Mouse (Mus musculus) limb, embryonic 13.5 days (tissue): Measurements from ENCODE around the gene Tnp2. TPM values are rescaled to one million over a fixed set of nuclear protein-coding genes. Genes with fewer than 3 reads are reported as not detected.

ENCODE experiments used
- ATAC-seq: fragments of 200-750 bp; cut with Nextera tagmentation; 2 replicates; pipeline ENCODE4 v1.8.0; 2017; ENCODE audit warnings: low read depth, moderate number of reproducible peaks, moderate TSS enrichment; ENCODE audit not compliant: low FRiP score
- H3K27ac ChIP-seq: fragments of 300-500 bp; sonication (generic); 2 replicates; pipeline ENCODE4 v1.5.1; 2015; ENCODE audit warnings: inconsistent platforms, mild to moderate bottlenecking, moderate library complexity
- H3K27me3 ChIP-seq: fragments of 300-500 bp; sonication (generic); 2 replicates; pipeline ENCODE4 v1.6.1; 2015; ENCODE audit warnings: mild to moderate bottlenecking, inconsistent platforms
- H3K36me3 ChIP-seq: fragments of 300-500 bp; sonication (generic); 2 replicates; pipeline ENCODE4 v1.6.1; 2015; ENCODE audit warnings: inconsistent platforms, mild to moderate bottlenecking, moderate library complexity
- H3K4me1 ChIP-seq: fragments of 300-500 bp; sonication (generic); 2 replicates; pipeline ENCODE4 v1.6.1; 2015; ENCODE audit warnings: inconsistent platforms
- H3K4me2 ChIP-seq: fragments of 300-500 bp; sonication (generic); replicated peaks from 2 replicates; pipeline ENCODE4 v1.6.1; 2015; ENCODE audit warnings: inconsistent platforms, mild to moderate bottlenecking, moderate library complexity
- H3K4me3 ChIP-seq: fragments of 300-500 bp; sonication (generic); 2 replicates; pipeline ENCODE4 v1.5.1; 2015; ENCODE audit warnings: moderate library complexity, mild to moderate bottlenecking, inconsistent platforms
- H3K9ac ChIP-seq: fragments of 300-500 bp; sonication (generic); 2 replicates; pipeline ENCODE4 v1.6.1; 2015; ENCODE audit warnings: mild to moderate bottlenecking, inconsistent platforms
- H3K9me3 ChIP-seq: fragments of 300-500 bp; sonication (generic); 2 replicates; pipeline ENCODE4 v1.6.1; 2016; ENCODE audit warnings: inconsistent platforms
- WGBS: fragments of 180-500 bp; shearing (Covaris S2); methylation state at CpG from one replicate; pipeline ENCODE4 v1.1.7; 2015; 5-methylcytosine and 5-hydroxymethylcytosine counted together
- polyA plus RNA-seq: library from polyadenylated mRNA; unstranded; fragments of >200 nt; fragmentation: Nextera tagmentation; extraction: Ambion mirVana; gene quantifications from 2 replicates; pipeline ENCODE4 v1.2.1, GENCODE M21; 2015

The Tnp2 gene
- polyA plus RNA-seq, 1 experiment from 2014 or later, result not detected

DNA sequence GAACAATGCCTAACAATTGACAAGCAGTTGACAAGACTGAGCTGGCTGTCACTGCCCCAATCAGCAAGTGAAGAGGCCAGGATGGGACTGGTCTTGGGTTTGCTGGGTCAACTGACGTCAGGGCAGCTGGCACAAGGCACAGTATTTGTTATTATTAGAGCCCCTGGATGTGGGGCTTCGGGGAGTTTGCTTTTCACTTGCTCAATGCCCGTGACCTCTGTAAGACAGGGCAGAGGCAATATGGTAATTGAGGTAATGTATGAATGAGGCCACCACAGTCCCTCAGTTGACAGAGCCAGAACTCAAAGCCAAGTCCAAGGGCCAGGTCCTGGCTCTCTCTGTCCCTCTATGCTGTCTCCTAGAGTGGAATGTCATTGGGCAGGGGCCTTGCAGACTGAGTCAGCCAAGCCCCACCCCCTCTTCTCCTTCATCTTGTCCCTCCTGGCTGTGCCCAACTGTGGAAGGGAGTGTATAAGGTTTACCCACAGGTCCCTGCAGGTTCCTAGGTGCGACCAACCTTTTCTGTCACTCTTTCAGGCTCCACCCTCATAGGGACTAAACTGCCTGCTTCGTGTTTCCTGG lies 10.8 kb downstream of the Tnp2 start:
- Histone ChIP-seq H3K27me3 (no peaks in the 10 kb centered on the region), H3K9me3 (no peaks in the 10 kb centered on the region), H3K9ac (no peak overlapping the region), H3K36me3 (0 out of 2 replicates have a peak, but pooled peaks cover 2% of the 10 kb centered on the region), H3K4me2 (no peak overlapping the region), H3K4me1 (peaks cover 32% of the 10 kb centered on the region), H3K4me3 (no peak overlapping the region), H3K27ac (no peak overlapping the region)
- no peak for ATAC-seq
- WGBS, result 76% methylated on average over 5 of the region's 5 CpGs

DNA sequence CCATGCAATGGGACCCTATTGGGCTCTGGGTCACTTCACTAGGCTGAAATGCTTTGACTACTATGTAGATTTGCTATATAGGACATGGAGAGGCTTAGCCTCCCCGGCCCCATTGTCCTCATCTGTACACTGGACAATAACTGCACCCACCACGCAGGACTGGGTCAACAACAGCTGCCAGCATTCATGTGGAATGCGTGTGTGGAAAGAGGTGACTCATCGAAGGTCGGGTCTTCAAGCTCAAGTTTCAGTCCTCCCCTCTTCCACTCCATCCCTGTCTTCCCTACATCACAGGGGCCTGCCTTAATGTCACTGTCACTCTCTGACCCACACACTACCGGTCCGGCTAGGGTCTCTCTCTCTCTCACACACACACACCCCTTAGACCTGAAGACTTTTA lies 12.1 kb downstream of the Tnp2 start:
- Histone ChIP-seq H3K9ac (no peak overlapping the region), H3K9me3 (no peaks in the 10 kb centered on the region), H3K4me3 (no peak overlapping the region), H3K4me2 (no peak overlapping the region), H3K36me3 (no peaks in the 10 kb centered on the region), H3K27me3 (no peaks in the 10 kb centered on the region), H3K27ac (no peak overlapping the region), H3K4me1 (peaks cover 20% of the 10 kb centered on the region)
- 54% methylated on average over 7 of the region's 7 CpGs for WGBS
- no peak for ATAC-seq

DNA sequence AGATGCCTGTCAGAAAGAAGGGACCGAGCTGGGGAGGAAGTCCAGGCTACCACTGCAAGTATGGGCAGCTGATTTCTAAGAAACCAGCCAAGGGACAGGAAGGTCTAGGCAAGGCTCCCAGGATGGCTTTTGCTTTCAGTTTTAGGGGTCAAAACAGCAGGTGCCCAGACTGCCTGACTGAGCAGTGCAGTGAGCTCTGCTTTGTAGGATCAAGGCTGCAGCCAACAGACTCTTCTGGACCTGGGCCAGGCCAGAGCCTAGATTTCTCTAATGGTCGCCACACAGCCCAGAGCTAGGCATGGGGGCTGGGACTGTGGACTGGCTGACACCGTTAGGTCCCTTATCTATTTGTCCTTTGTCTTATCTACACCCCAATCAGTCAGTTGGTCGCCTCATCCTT lies 13.7 kb downstream of the Tnp2 start:
- H3K4me1 ChIP-seq, result peaks cover 19% of the 10 kb centered on the region
- H3K27ac ChIP-seq, result no peak overlapping the region
- H3K9me3 ChIP-seq, result no peaks in the 10 kb centered on the region
- H3K36me3 ChIP-seq, result no peaks in the 10 kb centered on the region
- ATAC-seq, result no peak
- no peak overlapping the region for H3K4me2 ChIP-seq
- 67% methylated on average over 4 of the region's 4 CpGs for WGBS
- no peak overlapping the region for H3K4me3 ChIP-seq
- no peak overlapping the region for H3K9ac ChIP-seq
- no peaks in the 10 kb centered on the region for H3K27me3 ChIP-seq

DNA sequence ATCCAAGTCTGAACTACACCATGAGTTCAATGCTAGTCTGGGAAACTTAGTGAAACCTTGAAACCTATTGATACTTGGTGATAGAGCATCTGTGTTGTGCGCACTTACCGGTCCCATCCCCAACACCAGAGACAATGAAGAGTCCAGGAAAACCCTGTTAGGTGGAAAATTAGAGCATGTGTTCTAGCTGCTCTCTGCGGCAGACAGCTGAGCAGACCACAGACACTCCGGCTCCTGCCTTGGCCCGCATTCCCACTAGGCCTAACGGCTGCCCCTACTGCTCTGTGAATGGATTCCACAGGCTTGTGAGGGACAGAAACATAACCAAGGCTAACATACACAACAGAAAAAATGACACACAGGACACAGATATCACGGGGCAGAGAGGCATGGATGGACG lies 14.9 kb downstream of the Tnp2 start:
- no peak overlapping the region for H3K4me2 ChIP-seq
- no peak overlapping the region for H3K27ac ChIP-seq
- H3K4me1 ChIP-seq, result peaks cover 30% of the 10 kb centered on the region
- H3K9me3 ChIP-seq, result no peaks in the 10 kb centered on the region
- H3K36me3 ChIP-seq, result no peaks in the 10 kb centered on the region
- ATAC-seq, result no peak
- H3K4me3 ChIP-seq, result no peak overlapping the region
- no peaks in the 10 kb centered on the region for H3K27me3 ChIP-seq
- WGBS, result 82% methylated on average over 8 of the region's 8 CpGs
- no peak overlapping the region for H3K9ac ChIP-seq

DNA sequence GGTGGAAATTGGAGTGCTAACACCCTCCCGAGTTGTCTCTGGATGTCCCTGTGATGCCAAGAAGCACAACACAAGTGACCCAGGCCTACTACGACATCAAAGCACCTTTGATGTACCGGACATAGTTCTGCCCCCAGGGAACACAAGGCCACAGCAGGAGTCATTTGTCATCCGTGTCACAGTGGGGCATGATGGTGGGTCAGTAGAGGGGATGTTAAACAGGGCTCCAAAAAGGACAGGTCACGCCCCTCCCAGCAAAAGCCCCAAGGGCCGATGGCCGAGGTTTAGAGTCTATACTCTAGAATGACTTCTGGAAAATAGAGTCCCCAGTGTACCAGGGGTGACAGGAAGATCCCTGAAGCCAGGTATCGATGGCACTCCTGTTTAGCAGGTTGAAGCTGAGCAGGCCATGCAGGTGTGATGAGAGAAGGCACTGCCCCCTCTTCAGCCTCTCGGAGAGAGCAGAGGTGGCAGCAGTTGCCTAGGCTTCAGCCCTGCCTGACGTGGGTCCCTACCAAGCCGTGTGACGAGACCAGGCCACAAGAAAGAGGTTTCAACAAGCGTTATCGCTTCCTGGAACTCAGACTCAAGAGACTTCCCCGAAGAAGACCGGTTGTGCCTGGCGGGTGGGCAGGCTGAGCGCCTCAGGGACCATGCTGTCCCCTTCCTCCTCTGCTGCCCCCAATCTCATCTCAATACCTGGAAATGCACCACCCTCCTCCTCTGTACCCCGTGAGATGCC lies 16.5 kb downstream of the Tnp2 start:
- Histone ChIP-seq H3K4me1 (peaks cover 30% of the 10 kb centered on the region), H3K9me3 (no peaks in the 10 kb centered on the region), H3K27ac (no peak overlapping the region), H3K4me3 (no peak overlapping the region), H3K9ac (no peak overlapping the region), H3K36me3 (no peaks in the 10 kb centered on the region), H3K27me3 (no peaks in the 10 kb centered on the region), H3K4me2 (no peak overlapping the region)
- ATAC-seq, result no peak
- 51% methylated on average over 19 of the region's 19 CpGs for WGBS

DNA sequence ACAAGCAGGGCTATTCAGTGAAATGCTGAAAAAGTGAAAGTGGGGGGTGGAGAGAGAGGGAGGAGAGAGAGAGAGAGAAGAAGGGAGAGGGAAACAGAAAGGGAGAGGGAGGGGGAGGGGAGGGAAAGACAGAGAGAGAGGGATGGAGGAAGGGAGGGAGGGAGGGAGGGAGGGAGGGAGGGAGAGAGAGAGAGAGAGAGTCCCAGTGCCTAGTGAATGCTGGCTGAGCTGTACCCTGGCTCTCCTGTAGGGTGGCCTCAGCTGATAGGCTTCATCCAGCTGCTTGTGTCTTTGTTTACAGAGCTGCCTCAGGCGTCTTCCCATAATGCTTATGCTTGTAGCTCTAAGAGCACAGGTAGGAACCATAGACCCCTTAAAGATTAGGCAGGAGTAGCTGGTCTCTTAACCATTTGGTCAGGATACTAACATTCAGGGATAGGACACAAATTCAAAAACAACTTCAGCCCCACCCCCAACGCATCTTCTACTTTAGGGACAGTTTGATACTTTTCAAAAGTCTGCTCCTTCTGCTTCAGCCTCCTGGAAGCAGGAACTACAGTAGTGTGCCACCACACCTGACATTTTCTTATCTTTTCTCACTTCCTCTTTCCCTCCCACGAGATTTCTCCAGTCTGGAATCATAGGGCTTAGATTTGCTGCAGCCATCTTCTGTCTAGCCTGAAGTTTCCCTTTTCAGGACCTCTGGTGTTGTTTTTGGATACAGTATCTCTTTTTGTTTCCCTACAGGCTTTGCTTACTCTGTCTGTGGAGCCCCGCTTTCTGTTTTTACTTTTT lies 17.7 kb downstream of the Tnp2 start:
- Histone ChIP-seq H3K27ac (no peak overlapping the region), H3K9me3 (no peaks in the 10 kb centered on the region), H3K27me3 (no peaks in the 10 kb centered on the region), H3K36me3 (no peaks in the 10 kb centered on the region), H3K4me1 (peaks cover 30% of the 10 kb centered on the region), H3K4me2 (no peak overlapping the region), H3K4me3 (no peak overlapping the region), H3K9ac (no peak overlapping the region)
- no peak for ATAC-seq
- 43% methylated on average over 4 of the region's 4 CpGs for WGBS

DNA sequence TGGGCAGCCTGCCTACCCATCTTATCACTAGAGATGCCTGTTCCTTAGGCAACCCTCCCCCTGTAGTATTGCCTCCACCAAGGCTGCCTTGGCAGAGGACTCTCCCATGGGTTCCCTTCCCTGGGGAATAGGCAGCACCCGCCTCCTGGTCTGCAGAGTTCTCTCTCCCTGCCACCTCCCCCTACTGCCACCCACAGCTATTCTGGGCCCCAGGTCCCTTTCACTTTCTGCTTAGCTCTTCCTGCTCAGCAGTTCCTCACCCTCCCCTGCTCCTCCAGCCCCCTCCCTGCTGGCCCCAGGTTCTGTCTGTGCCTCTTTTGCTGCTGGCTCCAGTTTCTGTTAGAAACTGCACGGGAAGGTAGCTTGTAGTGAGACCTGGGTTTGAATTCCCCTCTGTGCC lies 18.8 kb downstream of the Tnp2 start:
- H3K4me3 ChIP-seq, result no peak overlapping the region
- no peaks in the 10 kb centered on the region for H3K9me3 ChIP-seq
- no peak overlapping the region for H3K4me2 ChIP-seq
- no peaks in the 10 kb centered on the region for H3K36me3 ChIP-seq
- H3K4me1 ChIP-seq, result peaks cover 30% of the 10 kb centered on the region
- ATAC-seq, result no peak
- H3K27ac ChIP-seq, result no peak overlapping the region
- no peaks in the 10 kb centered on the region for H3K27me3 ChIP-seq
- WGBS, result 42% methylated on average over 2 of the region's 2 CpGs
- H3K9ac ChIP-seq, result no peak overlapping the region; the same call in 1 of the 2 replicates

DNA sequence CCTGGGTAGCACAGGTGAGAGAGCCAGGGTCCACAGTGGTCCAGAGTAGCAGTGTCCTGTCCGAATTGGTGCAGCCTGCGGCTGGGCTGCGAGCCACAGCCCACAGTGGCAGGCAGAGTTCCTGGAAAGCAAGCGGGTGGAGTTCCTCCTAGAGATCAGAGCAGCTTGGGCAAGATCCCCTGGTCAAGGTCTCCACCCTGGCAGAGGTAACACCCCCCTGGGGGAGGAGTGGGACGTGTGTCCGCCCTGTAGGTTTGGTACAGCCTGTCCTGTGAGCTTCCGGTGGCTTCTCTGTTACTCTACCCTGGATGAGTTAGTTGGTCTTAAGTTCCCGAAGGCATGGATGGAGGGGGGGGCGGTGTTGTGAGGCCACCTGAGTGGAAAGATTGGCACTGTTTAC lies 19.6 kb downstream of the Tnp2 start:
- ATAC-seq, result no peak

DNA sequence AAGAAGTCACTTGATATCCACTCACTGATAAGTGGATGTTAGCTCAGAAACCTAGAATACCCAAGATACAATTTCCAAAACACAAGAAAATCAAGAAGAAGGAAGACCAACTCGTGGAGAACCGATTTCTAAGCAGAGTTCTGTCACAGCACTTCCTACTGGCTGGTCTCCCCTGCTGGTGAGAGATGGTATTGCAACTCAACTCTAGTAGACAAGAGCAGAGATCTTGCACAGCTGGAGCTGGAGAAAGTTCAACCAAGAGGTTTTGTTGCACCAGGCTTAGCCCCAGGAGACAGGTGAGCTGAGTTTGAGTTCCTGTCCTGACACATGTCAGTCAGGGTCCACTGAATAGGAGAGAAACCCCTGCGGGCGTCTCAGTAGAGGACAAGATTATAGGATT lies 21.3 kb downstream of the Tnp2 start:
- H3K36me3 ChIP-seq, result no peaks in the 10 kb centered on the region
- H3K4me2 ChIP-seq, result no peak overlapping the region
- H3K9me3 ChIP-seq, result no peaks in the 10 kb centered on the region
- ATAC-seq, result no peak
- no peaks in the 10 kb centered on the region for H3K27me3 ChIP-seq
- no peak overlapping the region for H3K9ac ChIP-seq
- WGBS, result 56% methylated on average over 4 of the region's 4 CpGs
- peaks cover 27% of the 10 kb centered on the region for H3K4me1 ChIP-seq
- no peak overlapping the region for H3K27ac ChIP-seq
- H3K4me3 ChIP-seq, result no peak overlapping the region

More for the DNA sequence above, 19.6 kb downstream of the Tnp2 start:
- Histone ChIP-seq H3K27me3 (no peaks in the 10 kb centered on the region), H3K9ac (no peak overlapping the region), H3K36me3 (no peaks in the 10 kb centered on the region), H3K4me1 (peaks cover 30% of the 10 kb centered on the region), H3K4me2 (no peak overlapping the region), H3K9me3 (no peaks in the 10 kb centered on the region), H3K27ac (no peak overlapping the region), H3K4me3 (no peak overlapping the region)
- 55% methylated on average over 9 of the region's 9 CpGs for WGBS

DNA sequence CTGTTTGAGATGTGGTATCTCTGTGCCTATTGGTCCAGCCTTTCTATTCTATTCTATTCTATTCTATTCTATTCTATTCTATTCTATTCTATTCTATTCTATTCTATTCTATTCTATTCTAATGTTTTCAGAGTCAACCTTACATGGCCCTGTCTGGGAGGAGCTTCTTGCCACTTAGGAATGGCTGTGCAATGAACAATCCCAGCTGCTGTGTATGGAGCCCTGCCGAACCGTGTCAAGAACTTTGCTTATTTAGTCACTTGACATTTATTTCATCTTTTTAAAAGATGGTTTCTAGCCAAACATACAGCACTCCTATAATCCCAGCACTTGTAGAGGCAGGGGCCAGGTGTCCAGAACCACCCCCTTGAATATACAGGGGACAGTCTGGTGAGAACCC lies 24.1 kb downstream of the Tnp2 start:
- no peaks in the 10 kb centered on the region for H3K27me3 ChIP-seq
- H3K4me2 ChIP-seq, result no peak overlapping the region
- H3K36me3 ChIP-seq, result no peaks in the 10 kb centered on the region
- H3K9me3 ChIP-seq, result no peaks in the 10 kb centered on the region
- H3K9ac ChIP-seq, result no peak overlapping the region
- ATAC-seq, result no peak
- no peak overlapping the region for H3K27ac ChIP-seq
- WGBS, result 72% methylated on average over 2 of the region's 2 CpGs
- no peak overlapping the region for H3K4me3 ChIP-seq
- peaks cover 7% of the 10 kb centered on the region; the same call in 1 of the 2 replicates for H3K4me1 ChIP-seq

DNA sequence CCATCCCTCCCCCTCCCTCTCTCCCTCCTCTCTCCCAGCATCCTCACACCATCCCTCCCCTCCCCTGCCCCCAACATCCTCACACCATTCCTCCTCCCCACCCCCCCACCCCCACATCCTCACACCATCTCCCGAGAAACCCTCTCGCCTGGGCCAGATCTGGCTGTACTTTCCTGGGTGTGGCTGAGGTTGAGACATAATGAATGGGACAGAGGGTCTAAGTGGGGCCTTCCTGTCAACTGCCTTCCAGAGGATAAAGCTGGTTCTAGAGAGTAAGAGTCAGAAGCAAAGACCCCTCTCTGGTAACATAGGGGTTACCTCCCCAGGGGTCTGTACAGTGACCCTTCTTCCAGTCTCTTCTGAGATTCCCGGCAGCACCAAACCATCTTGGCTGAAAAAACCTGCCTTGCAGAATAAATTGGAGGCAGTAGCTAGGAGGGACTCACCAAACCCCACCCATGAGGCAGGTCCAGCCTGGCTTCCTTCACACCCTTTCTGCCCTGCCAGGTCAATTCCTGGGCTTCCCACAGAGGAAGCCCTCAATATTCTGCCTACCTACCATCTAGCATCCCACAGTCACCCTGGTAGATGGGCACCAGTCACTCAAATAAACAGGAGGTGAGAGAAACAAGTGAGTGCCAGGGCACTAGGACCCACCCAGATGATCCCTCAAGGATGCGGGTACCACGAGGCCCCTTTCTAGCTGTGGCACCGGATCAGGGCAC lies 24.8 kb downstream of the Tnp2 start:
- H3K4me3 ChIP-seq, result no peak overlapping the region
- 61% methylated on average over 6 of the region's 6 CpGs for WGBS
- no peaks in the 10 kb centered on the region for H3K9me3 ChIP-seq
- no peak overlapping the region for H3K4me2 ChIP-seq
- no peak overlapping the region for H3K9ac ChIP-seq
- H3K27me3 ChIP-seq, result no peaks in the 10 kb centered on the region
- no peak overlapping the region for H3K27ac ChIP-seq
- ATAC-seq, result no peak
- no peaks in the 10 kb centered on the region for H3K36me3 ChIP-seq
- H3K4me1 ChIP-seq, result peaks cover 2% of the 10 kb centered on the region; the same call in 1 of the 2 replicates
